Mouse (Mus musculus) kidney, embryonic 14.5 days (tissue): ENCODE measurements around the gene Itga11. TPM values are rescaled to one million over a fixed set of nuclear protein-coding genes. Genes with fewer than 3 reads are reported as not detected.
"Not testable (repeated sequence)": the region's sequence is repeated elsewhere in the genome, so short reads cannot be mapped to it uniquely, and the experiment has no call there.

Source experiments
- ATAC-seq: fragments of 200-750 bp; cut with Nextera tagmentation; 2 replicates; pipeline ENCODE4 v1.8.0; 2017; ENCODE audit warnings: moderate number of reproducible peaks, mild to moderate bottlenecking, moderate TSS enrichment, moderate library complexity; ENCODE audit not compliant: low FRiP score, low TSS enrichment
- H3K27ac ChIP-seq: fragments of 300-500 bp; sonication (generic); 2 replicates; pipeline ENCODE4 v1.5.1; 2014; ENCODE audit warnings: low read depth, mild to moderate bottlenecking, low read length, moderate library complexity, mixed read lengths
- H3K27me3 ChIP-seq: fragments of 300-500 bp; sonication (generic); 2 replicates; pipeline ENCODE4 v1.6.1; 2014; ENCODE audit warnings: mild to moderate bottlenecking, low read length; ENCODE audit not compliant: control insufficient read depth, insufficient read depth
- H3K36me3 ChIP-seq: fragments of 300-500 bp; sonication (generic); 2 replicates; pipeline ENCODE4 v1.6.1; 2014; ENCODE audit warnings: low read length, mixed read lengths; ENCODE audit not compliant: control insufficient read depth, insufficient read depth
- H3K4me1 ChIP-seq: fragments of 300-500 bp; sonication (generic); 2 replicates; pipeline ENCODE4 v1.6.1; 2014; ENCODE audit warnings: low read length, mixed read lengths; ENCODE audit not compliant: control insufficient read depth, insufficient read depth
- H3K4me2 ChIP-seq: fragments of 300-500 bp; sonication (generic); replicated peaks from 2 replicates; pipeline ENCODE4 v1.6.1; 2014; ENCODE audit warnings: low read depth, mild to moderate bottlenecking, low read length
- H3K4me3 ChIP-seq: fragments of 300-500 bp; sonication (generic); 2 replicates; pipeline ENCODE4 v1.5.1; 2014; ENCODE audit warnings: mild to moderate bottlenecking, low read length
- H3K9ac ChIP-seq: fragments of 300-500 bp; sonication (generic); 2 replicates; pipeline ENCODE4 v1.6.1; 2014; ENCODE audit warnings: low read depth, mild to moderate bottlenecking, low read length, moderate library complexity
- H3K9me3 ChIP-seq: fragments of 300-500 bp; sonication (generic); 2 replicates; pipeline ENCODE4 v1.6.1; 2016; ENCODE audit warnings: low read length; ENCODE audit not compliant: control insufficient read depth
- WGBS: fragments of 180-500 bp; shearing (Covaris S2); extraction: QIAGEN DNeasy Blood & Tissue Kit; methylation state at CpG from one replicate; pipeline ENCODE4 v1.1.7; 2014; 5-methylcytosine and 5-hydroxymethylcytosine counted together
- polyA plus RNA-seq: library from polyadenylated mRNA; unstranded; fragments of >200 nt; fragmentation: Nextera tagmentation; extraction: Ambion mirVana; gene quantifications from 2 replicates; pipeline ENCODE4 v1.2.1, GENCODE M21; 2014

Gene Itga11
- polyA plus RNA-seq, 1 experiment from 2014 or later, result 0.95 TPM

GRCm38 (mm10) chr9:62812216-62813049, 134.8 kb downstream of the Itga11 start:
- Histone ChIP-seq H3K36me3 (no peaks in the 10 kb centered on the region), H3K4me1 (peaks cover 8% of the 10 kb centered on the region), H3K9ac (peak overlapping the region; percentile 97), H3K4me3 (peak overlapping the region; percentile 98), H3K27ac (peak overlapping the region; percentile 95), H3K9me3 (no peaks in the 10 kb centered on the region), H3K27me3 (no peaks in the 10 kb centered on the region), H3K4me2 (peak overlapping the region; percentile 77)
- 17% methylated on average over 14 of the region's 14 CpGs for WGBS
- no peak; the same call in 1 of the 2 replicates for ATAC-seq

GRCm38 (mm10) chr9:62814751-62815150, 137.1 kb downstream of the Itga11 start:
- Histone ChIP-seq H3K27me3 (no peaks in the 10 kb centered on the region), H3K9ac (no peak overlapping the region), H3K4me1 (peaks cover 3% of the 10 kb centered on the region; the same call in 1 of the 2 replicates), H3K4me3 (no peak overlapping the region), H3K36me3 (no peaks in the 10 kb centered on the region), H3K27ac (no peak overlapping the region), H3K4me2 (no peak overlapping the region), H3K9me3 (no peaks in the 10 kb centered on the region)
- ATAC-seq, result no peak
- 90% methylated on average over 2 of the region's 2 CpGs for WGBS

GRCm38 (mm10) chr9:62816323-62817098, 138.9 kb downstream of the Itga11 start:
- H3K27ac ChIP-seq, result no peak overlapping the region
- no peaks in the 10 kb centered on the region for H3K9me3 ChIP-seq
- WGBS, result 83% methylated on average over 9 of the region's 9 CpGs
- H3K9ac ChIP-seq, result no peak overlapping the region
- no peak overlapping the region for H3K4me2 ChIP-seq
- no peak for ATAC-seq
- no peaks in the 10 kb centered on the region for H3K36me3 ChIP-seq
- no peaks in the 10 kb centered on the region for H3K4me1 ChIP-seq
- H3K4me3 ChIP-seq, result no peak overlapping the region
- H3K27me3 ChIP-seq, result no peaks in the 10 kb centered on the region

GRCm38 (mm10) chr9:62817099-62817571, 139.5 kb downstream of the Itga11 start:
- Histone ChIP-seq H3K4me2 (no peak overlapping the region), H3K36me3 (no peaks in the 10 kb centered on the region), H3K4me3 (no peak overlapping the region), H3K27ac (no peak overlapping the region), H3K9ac (no peak overlapping the region), H3K4me1 (no peaks in the 10 kb centered on the region), H3K27me3 (no peaks in the 10 kb centered on the region), H3K9me3 (no peaks in the 10 kb centered on the region)
- WGBS, result 78% methylated on average over 12 of the region's 12 CpGs
- no peak for ATAC-seq

GRCm38 (mm10) chr9:62817828-62818614, 140.4 kb downstream of the Itga11 start:
- H3K36me3 ChIP-seq, result no peaks in the 10 kb centered on the region
- no peaks in the 10 kb centered on the region for H3K9me3 ChIP-seq
- no peak overlapping the region for H3K9ac ChIP-seq
- ATAC-seq, result no peak
- H3K27me3 ChIP-seq, result no peaks in the 10 kb centered on the region
- WGBS, result 82% methylated on average over 4 of the region's 4 CpGs
- H3K4me2 ChIP-seq, result no peak overlapping the region
- no peak overlapping the region for H3K4me3 ChIP-seq
- no peak overlapping the region for H3K27ac ChIP-seq
- H3K4me1 ChIP-seq, result no peaks in the 10 kb centered on the region

- no peak overlapping the region for H3K9ac ChIP-seq
- no peak overlapping the region for H3K4me3 ChIP-seq
- WGBS, result 75% methylated on average over 3 of the region's 3 CpGs
- no peaks in the 10 kb centered on the region for H3K4me1 ChIP-seq
- H3K9me3 ChIP-seq, result no peaks in the 10 kb centered on the region
- no peaks in the 10 kb centered on the region for H3K27me3 ChIP-seq
- H3K27ac ChIP-seq, result no peak overlapping the region
- no peak overlapping the region for H3K4me2 ChIP-seq
- ATAC-seq, result no peak
- H3K36me3 ChIP-seq, result no peaks in the 10 kb centered on the region
Observed at GRCm38 (mm10) chr9:62819494-62819893, 141.9 kb downstream of the Itga11 start.

GRCm38 (mm10) chr9:62819910-62820309, 142.3 kb downstream of the Itga11 start:
- not testable (repeated sequence) for H3K9me3 ChIP-seq, H3K36me3 ChIP-seq, ATAC-seq, H3K4me3 ChIP-seq, H3K4me1 ChIP-seq, H3K9ac ChIP-seq, H3K27ac ChIP-seq, H3K27me3 ChIP-seq, H3K4me2 ChIP-seq
- WGBS, result 88% methylated on average over 6 of the region's 6 CpGs

GRCm38 (mm10) chr9:62820829-62821228, 143.2 kb downstream of the Itga11 start:
- ATAC-seq, result no peak

More at GRCm38 (mm10) chr9:62820829-62821228, 143.2 kb downstream of the Itga11 start:
- Histone ChIP-seq H3K4me2 (no peak overlapping the region), H3K4me1 (peaks cover 1% of the 10 kb centered on the region; the same call in 1 of the 2 replicates), H3K36me3 (no peaks in the 10 kb centered on the region), H3K9ac (no peak overlapping the region), H3K4me3 (no peak overlapping the region), H3K27ac (no peak overlapping the region), H3K9me3 (no peaks in the 10 kb centered on the region), H3K27me3 (no peaks in the 10 kb centered on the region)
- WGBS, result 88% methylated on average over 6 of the region's 6 CpGs
